Mouse (Mus musculus): Measurements from ENCODE around the gene Gm45521. TPM values are rescaled to one million over a fixed set of nuclear protein-coding genes. Genes with fewer than 3 reads are reported as not detected.
"Not testable (repeated sequence)": the region's sequence is repeated elsewhere in the genome, so short reads cannot be mapped to it uniquely, and the experiment has no call there.

Gene Gm45521
- total RNA-seq, 2 experiments from 2014 or later = not detected

DNA sequence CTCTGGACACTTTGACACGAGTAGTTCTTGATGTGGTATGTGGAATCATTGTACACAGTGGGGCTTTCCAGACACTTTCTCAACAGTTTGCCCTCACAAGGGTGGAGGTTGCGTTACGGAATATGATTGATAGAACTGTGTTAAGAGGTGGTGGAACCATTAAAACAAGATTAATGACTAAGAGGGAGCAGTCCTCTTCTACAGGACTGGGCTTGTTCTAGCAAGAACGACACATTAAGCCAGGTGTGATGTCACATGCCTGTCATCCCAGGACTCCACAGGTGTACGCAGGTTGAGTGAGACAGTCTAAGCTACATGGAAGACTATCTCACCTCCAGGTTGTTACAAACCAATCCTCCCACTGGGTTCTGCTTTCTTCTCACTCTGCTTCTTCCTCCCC, 42.3 kb downstream of the Gm45521 start:
- no peak for DNase-seq (ENCODE audit: low spot score in 2 of 2)

DNA sequence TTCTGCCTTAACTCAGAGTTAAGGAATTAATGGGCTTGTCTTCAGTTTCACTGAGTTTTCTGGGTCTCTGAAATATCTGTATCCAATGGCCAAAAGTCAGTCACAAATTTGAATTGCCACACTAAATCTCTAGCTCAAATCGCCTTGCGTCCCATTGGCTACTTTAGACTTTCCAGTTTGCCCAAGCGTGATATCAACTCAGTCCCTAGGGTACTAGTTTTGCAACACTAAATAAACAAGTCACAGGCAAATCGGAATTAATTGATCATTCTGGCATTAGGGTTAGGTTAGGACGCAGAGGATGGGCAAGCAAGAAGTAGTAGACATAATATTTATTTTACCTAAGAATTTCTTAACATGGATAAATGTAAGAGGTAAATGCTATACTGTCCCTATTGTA, 43.2 kb downstream of the Gm45521 start:
- DNase-seq (ENCODE audit: low spot score in 2 of 2) = no peak

DNA sequence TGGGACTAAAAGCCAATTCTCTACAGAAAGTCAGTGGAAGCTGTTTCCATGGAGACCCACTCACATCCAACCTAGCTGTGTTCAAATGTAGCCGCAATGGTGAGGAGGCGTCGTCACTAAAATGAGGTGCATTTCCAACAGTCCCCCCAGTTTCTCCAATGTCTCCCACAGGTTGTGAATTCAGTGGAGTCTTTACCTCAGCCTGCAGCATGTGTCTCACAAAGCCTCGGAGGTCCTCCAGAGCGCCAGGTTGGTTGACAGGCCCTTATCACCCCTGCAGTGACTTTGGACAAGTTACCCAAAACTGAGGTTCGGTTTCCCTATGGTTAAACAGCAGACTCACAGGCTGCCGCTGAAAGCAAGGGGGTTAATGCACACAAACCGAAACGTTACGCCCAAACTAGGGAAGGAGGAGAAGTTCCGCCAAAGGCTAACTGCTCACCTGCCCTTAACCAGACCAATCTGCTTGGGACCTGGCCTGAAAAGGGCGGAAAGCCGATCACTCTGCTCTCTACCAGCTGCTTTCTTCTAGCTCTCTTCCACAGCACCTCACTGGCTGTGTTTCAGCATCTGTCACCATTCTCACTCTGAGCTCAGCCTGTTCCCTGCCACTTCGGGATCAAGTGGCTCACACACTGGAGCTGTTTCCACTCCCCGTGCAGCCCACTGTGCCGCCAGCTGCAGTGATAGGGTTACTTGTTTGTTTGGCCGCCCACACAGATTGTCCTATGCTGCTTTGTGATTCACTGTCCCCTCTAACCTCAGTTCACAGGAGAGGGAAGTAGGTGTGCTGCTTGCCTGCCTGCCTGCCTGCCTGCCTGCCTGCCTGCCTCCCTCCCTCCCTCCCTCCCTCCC, 44.0 kb downstream of the Gm45521 start:
- no peak for DNase-seq (ENCODE audit: low spot score in 2 of 2)

DNA sequence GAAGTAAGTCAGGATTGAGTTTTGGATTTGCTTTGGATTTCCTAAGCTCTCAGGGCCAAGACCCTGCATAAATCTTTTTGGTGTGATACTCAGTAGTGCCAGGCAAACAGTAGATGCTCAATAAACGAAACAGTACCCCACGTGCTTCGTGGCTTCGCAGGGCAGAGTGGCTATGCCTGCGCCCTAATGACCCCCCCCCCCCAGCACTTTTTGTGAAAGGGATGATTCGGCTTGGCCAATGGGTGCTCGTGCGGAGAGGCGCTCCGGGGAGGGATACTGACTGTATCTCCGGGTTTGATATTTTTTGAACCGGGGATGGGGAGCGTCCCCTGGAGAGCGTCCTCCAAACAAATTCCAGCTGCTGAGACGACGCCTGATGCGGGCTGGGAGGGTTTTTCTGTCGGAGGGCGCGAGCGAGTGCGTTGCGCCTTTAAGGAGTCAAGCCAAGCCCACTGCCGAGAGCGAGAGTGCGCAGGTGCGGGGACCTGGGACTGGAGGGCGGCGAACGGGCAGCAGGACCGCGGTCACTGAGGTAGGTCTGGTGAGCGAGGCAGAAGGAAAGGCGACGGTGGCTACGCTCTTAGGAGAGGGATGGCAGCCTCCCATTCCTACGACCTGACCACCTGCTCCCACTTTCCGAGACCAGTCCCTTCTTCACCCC, 45.5 kb downstream of the Gm45521 start, which contains the start of gene Abhd6:
Abhd6 (plus strand) TSS at position 471 of the 661 bp plus-strand sequence.
- DNase-seq (ENCODE audit: low spot score in 2 of 2) = peak; percentile 83 to 89

DNA sequence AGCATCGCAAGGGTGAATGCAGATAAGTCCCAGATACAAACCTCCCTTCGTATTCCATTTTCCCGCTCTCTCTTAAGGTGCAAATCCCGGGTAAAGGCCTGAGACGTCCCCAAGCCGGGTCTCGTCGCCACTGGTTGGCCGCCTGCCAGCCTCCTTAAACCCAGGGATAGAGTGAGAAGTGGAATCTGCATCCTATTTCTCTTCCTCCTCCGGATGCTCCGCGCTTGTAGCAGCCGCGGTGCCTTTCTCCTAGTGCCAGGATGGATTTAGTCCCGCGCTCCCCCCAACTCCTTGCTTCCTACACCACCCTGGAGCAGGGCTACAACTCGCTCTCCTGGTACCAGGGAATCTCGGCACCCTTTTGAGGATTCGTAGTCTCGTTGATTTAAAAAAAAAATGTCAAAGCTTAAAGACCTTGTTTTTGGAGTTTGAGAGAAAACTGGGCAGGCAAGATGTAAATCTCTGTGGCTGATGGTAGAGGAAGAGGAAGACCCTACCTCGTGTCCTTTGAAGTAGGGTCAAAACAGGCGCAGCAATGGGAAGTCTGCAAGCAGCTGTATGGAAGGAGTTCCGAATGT, 46.1 kb downstream of the Gm45521 start:
- DNase-seq (ENCODE audit: low spot score in 2 of 2) = peak; percentile 55 to 61

DNA sequence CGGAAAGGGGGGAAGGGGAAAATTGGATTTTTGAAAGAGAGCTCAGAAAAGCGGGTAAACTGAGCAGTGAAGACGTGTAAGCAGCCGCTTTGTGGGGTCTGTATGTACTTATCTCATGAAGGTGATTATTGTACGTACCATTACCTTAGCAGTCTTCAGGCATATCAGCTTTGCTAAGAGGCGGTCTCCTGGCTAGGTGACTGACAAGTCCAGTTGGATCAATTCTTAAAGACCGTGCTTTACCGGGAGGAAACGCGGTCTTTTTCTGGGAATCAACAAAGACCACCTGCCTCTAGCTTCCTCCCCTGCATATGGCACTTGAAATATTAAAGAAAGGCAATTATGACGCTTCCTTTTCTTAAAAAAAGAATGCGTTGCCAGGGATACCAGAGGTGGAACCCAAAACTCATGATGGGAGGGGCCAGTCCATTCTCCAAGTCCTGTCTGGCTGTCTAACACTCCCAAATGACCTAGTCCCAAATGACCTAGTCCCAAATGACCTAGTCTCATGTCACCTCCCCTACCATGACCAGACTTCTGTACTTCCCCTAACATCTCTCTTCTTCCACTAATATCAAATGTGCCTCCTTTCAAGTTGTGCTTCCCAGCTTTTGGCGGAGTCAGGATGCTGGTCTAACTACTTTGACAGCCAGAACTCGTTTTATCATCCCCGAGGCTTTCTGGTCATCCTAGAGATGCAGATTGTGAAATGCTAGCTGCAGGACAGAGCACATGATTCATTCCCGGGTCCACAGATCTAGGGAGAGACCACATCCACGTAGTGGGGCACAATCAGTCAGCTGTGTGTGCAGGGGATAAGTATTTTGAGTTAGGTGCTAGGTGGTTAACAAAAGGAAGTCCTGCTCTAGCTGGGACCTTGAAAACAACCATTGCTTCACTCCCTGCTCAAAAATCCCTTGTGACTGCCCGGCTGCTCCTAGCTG, 46.9 kb downstream of the Gm45521 start:
- no peak for DNase-seq (ENCODE audit: low spot score in 2 of 2)

DNA sequence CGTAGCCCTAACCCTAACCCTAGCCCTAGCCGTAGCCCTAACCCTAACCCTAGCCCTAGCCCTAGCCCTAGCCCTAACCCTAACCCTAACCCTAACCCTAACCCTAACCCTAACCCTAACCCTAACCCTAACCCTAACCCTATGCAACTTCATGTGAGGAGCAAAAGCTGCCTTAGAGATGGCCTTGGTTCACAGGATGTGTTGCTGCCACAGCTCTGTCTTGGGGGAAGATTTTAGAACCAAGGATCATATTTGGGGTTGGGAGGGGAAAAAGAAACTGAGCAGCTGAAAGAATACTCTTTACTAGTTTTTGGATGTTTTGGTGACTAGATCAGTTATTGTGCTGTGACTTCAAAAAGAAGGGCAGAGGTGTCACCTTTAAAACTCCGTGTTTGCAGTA, 49.0 kb downstream of the Gm45521 start:
- not testable (repeated sequence) for DNase-seq (ENCODE audit: low spot score in 2 of 2)

DNA sequence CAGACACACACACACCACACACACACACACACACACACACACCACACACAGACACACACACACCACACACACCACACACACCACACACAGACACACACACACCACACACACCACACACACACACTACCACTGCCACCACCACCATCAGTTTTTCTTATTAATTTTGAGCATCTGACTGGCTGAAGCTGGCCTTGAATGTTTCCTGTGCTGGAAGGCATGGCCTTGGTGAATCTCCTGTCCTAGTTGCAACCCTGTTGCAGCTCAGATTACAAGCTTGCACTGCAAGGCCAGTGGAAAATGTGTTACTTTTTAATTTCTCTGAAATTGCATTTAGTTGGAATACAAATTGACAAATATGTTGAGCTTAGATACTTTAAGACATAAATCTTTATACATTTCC, 50.0 kb downstream of the Gm45521 start:
- DNase-seq (ENCODE audit: low spot score in 2 of 2) = no peak

DNA sequence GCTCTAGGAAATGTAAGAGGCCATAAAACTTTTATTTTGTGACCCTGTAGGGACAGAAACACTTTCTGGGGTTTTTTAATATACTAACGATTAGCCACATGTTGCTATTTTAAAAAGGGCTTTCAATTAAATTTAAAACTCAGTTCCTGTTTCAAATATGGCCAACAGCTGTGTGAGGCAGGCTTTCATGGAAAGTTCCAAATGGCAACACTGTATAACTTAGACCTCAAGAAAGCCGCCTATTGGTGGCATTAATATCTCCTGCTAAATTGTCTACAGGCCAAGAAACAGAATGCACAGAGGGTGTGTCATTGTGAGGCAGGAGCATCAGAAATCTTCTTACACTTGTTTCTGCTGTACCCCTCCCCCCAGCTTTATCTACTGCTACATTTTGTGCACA, 50.4 kb downstream of the Gm45521 start:
- DNase-seq (ENCODE audit: low spot score in 2 of 2) = no peak

DNA sequence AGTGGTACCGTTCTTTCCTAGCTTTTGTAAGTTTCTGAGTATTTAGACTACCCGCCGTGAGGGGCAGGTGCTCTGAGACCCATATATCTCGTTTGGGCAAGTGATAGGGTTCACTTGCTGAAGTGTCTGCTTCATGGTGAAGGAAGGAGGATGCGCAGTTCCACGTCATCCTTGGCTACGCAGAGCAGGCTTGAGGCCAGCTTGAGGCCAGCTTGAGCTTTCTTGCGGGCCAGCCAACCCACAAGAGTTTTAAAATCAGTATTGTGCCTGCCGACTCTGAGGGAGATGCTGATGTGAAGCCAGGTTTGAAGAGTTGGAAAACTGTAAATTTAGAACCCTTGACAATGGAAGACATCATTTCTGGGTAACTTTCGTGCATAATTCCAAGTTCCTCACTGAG, 50.8 kb downstream of the Gm45521 start:
- DNase-seq (ENCODE audit: low spot score in 2 of 2) = no peak

Other genes starting within 250 kb of the Gm45521 start
- gene Gm26661, start 165.7 kb upstream of the Gm45521 start, total RNA-seq (2021) = not detected
- gene Flnb, start 139.3 kb upstream of the Gm45521 start, total RNA-seq (2021) = 10 to 100 TPM; 56.1 to 56.8 TPM
- under 1 TPM; 0.45 to 0.70 TPM for gene Dnase1l3, start 37.3 kb downstream of the Gm45521 start, total RNA-seq (2021)
- 10 to 100 TPM; 51.9 to 92.9 TPM for gene Abhd6, start 45.6 kb downstream of the Gm45521 start, total RNA-seq (2021)
- 10 to 100 TPM; 37.5 to 48.9 TPM for gene Rpp14, start 123.1 kb downstream of the Gm45521 start, total RNA-seq (2021)
- gene Pxk, start 140.9 kb downstream of the Gm45521 start, total RNA-seq (2021) = 10 to 100 TPM; 73.3 to 86.3 TPM
- gene Pdhb, start 215.7 kb downstream of the Gm45521 start, total RNA-seq (2021) = 100 to 1,000 TPM; 377 to 745 TPM